Mouse (Mus musculus) urinary bladder, postnatal 10 days (tissue): Measurements from ENCODE around the gene Gm10447.

Experiments used
- DNase-seq: peaks from one replicate; pipeline ENCODE4 v3.0.0; 2022; ENCODE audit warnings: low spot score

The Gm10447 gene

GRCm38 (mm10) chr11:53456474-53457371 is at the start of gene Gm10447, which contains the start of gene Shroom1:
Gm10447 (minus strand) TSS chr11:53457110.
Shroom1 (plus strand) TSS chr11:53457205.
- no peak for DNase-seq

DNA sequence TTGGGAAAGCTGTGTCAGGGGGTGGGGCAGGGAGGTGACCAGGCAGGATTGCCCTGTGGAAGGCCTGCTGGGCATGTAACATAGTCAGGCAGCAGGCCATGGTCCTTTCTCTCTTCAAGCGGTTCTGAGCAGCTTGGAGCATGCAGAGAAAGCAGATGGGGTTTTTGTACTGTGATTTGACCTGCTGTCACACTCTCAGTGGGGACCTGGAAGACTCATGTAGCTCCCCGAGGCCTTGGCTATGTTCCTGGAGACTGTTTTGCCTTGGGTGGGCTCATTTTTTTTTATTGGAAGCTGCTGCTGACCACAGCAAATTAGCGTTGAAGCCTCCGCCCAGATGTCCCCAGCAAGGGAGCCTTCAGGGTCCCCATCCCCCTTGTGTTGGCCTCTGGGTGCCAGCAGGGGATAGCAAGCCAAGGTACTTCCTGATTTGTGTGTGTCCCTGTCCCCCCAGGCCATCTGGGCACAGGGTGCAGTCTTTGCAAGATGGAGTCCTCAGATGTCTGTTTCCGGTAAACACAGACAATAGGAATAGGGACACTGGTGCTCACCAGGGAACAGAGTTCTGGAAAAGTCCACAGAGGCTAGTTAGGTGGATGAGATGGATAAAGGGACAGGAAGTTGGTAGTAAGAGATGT is 48.2 kb upstream of the Gm10447 start:
- no peak for DNase-seq

DNA sequence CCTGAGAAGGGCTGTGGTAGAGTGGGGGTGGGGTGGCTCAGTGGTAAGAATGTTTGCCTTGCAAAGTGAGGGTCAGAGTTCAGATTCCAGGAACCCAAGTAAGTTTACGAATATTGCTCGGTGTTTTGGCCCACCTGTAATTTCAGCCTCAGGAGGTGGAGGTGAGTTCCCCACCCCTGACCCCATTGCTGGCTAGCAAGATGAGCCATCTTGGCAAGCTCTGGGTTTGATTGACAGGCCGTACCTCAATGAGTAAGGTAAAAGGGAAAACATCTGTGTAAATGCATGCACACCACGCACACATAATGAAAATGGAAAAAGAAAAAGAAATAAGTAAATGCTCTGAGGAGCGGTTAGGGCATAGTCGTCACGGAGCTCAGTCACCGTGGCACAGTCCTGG is 47.5 kb upstream of the Gm10447 start:
- DNase-seq, result no peak

GRCm38 (mm10) chr11:53503738-53504137 is 46.8 kb upstream of the Gm10447 start:
- DNase-seq, result no peak

GRCm38 (mm10) chr11:53502039-53502765 is 45.3 kb upstream of the Gm10447 start:
- no peak for DNase-seq

DNA sequence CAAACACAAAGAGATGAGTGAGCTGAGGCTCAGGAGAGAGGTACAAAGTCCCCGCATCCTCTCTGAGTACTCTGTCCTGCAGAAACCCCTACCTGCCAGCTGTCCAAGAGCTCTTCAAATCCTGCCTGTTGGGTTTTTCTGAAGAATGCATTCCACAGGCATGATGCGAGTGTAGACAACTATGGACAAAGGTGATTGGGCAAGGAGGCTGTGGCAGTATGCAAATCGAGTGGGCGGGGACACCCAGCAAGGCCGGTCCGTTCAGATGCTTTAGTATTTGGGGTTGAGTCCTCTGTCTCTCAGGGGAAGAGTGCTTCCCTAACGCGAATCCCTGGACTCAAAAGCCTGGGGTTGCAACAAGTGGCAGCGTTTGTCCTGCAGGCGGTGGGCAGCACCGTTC is 43.7 kb upstream of the Gm10447 start:
- no peak for DNase-seq

DNA sequence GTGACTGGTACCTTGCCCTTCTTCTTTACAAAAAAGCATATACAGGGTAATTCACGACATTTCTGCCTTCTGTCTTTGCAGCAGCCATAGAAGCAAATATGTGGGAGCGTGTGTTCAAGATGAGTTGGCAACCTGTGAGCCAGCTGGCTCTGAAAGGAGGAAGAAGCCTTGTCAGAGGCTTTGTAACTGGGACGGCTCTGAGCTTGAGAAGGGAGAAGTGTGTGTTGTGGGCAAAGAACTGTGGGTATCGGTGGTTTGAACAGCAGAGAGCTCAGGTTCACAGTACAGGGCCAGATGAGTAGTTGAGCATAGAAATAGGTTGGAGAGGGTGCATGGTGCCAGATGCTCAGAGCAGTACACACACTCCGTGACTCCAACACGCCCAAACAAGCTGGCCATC is 40.0 kb upstream of the Gm10447 start:
- DNase-seq, result no peak

DNA sequence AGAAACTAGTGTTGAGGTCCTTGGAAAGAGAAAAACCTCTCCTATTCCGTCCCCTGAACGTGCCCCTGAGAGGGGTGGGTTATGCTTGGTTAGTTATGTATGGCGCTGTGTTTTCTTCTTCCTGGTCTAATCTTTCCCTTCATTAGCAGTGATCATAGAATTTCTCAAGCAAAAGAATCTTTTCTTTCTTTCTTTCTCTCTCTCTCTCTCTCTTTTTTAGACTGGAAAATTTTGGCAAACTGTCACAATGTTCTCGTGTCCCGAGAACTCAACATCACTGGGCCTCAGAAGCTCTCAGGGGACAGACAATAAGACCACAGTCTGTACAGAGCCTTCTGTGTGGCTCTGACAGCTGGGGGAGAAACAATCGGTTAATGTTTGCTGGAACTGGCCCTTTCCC is 38.5 kb upstream of the Gm10447 start:
- DNase-seq, result no peak

GRCm38 (mm10) chr11:53493243-53493955 is 36.5 kb upstream of the Gm10447 start:
- DNase-seq, result no peak

GRCm38 (mm10) chr11:53491954-53492401 is 35.1 kb upstream of the Gm10447 start:
- no peak for DNase-seq

DNA sequence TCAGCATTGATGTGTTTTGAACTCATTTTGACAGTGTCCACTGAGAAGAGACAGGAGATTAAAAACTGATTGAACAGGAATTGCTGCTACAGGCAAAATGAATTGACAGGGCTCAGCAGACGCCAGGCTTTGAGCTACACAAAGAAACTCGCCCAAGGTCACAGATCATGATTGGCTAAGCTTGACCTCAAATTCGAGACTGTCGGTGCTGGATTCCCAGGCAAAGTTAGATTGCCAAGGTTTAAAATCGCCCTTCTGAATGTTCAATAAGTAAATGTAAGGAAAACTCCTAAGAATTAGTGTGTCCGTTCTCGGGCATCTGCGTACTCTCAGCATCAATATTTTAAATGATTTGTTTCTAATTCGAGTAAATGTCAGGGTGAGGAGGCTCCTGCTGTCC is 32.5 kb upstream of the Gm10447 start:
- no peak for DNase-seq

GRCm38 (mm10) chr11:53489007-53489406 is 32.1 kb upstream of the Gm10447 start:
- DNase-seq, result no peak

DNA sequence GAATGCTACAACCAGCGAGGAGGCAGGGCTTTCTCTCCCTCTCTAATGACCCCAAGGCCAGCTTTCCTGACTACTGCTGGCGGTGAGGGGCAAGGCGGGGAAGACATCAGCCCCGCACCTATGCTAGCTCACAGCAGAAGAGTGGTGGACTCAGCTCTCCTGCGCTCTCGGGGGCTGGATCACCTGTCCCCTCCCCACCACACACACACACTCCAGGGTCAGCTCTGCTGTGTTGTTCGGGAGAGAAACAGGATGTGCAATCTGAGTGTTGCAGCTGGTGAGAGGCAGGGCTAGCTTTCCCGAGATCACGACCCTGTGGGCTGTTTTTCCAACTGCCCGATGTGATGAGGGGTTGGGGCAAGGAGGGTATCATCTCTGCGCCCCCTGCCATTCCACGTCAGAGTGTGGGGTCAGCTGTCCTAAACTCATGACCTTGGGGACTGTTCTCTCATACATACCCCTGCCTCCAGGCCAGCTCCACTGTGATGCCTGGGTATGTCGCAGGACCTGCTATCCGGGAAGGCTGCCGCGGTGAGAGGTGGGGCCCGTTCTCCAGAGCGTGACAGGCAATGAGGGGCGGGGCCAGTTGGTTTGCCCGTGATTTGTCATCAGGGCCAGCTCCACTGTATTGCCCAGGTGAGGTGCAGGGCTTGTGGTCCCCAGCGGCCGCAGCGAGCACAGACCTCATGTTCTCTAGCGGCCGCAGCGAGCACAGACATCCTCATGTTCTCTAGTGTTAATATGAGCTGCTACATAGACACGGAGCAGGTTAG is 30.1 kb upstream of the Gm10447 start:
- DNase-seq, result no peak

DNA sequence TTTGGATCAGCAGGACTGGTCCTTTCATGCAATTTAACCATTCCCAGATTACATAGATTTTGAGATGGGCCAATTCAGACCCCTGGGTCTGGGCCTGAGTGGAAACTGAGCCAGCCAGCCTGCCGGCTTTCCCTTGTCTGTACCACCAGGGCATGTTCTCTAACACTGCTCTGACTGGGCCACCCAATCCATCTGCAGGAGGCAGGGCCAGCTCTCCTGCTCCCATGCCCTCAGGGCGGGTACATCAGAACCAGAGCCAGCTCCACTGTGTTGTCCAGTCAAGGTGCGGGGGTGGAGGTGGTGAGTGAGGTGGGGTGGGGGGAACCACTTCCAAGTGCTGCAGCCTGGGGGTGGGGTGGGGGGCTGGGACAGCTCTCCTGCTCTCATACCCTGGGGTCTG is 29.4 kb upstream of the Gm10447 start:
- DNase-seq, result no peak

GRCm38 (mm10) chr11:53485719-53486118 is 28.8 kb upstream of the Gm10447 start:
- DNase-seq, result no peak

DNA sequence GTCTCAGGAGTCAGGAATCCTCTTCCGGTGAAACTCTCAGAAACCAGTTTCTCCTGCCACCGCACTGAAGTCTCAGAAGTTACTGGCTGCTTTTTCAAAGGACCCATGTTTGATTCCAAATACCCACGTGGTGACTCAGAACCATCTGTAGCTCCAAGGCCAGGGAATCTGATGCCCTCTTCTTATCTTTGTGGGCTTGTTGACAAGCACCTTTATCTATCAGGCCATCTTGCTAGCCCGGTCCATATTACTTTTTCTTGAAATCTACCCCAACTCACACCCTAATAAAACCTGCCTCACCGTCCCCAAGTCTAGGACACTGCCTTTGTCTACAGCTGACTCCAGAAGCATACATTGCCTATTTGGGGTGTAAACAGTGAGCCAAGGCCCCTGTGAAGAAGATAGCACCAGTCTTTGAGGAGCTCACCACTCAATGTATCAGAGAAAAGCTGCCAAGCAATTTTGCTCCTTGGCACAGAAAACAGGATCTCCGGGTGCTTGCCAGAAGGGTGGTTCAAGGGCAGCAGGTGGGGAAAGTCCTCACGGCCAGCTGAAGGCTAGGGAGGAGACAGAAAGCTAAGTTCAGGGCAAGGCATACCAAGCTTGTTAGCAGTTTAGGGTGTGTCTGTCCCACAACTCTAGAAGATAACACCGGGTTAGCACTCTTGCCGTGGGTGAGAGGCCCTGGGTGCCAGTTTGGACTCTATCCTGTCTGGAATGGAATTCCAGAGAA is 26.4 kb upstream of the Gm10447 start:
- no peak for DNase-seq

DNA sequence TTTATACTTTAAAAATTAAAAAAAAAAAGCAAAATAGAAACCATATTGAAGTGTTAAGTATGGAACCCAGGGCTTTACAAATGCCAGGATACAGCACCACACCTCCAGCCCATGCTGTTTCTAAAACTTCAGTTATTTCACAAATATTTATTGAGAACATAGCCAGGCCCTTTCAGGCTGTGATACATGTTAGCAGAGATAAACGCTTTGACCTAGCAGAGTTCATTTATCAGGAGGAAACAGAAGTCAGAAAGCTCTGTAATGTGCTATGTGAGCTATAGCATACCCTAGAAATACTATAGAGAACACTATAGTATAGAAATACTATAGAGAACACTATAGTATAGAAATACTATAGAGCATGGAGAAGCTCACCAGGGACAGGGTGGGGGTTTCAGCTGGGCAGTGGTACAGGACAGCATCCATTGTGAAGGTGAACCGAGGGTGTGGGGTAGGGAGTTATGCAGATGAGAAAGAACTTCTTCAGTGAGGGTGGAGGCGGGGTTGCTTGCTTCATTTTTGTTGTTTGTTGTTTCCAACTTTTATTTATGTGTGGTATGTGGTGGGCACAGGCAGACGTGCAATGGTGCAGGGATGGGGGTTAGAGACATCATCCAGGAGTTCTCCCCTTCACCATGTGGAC is 24.3 kb upstream of the Gm10447 start:
- DNase-seq, result no peak

DNA sequence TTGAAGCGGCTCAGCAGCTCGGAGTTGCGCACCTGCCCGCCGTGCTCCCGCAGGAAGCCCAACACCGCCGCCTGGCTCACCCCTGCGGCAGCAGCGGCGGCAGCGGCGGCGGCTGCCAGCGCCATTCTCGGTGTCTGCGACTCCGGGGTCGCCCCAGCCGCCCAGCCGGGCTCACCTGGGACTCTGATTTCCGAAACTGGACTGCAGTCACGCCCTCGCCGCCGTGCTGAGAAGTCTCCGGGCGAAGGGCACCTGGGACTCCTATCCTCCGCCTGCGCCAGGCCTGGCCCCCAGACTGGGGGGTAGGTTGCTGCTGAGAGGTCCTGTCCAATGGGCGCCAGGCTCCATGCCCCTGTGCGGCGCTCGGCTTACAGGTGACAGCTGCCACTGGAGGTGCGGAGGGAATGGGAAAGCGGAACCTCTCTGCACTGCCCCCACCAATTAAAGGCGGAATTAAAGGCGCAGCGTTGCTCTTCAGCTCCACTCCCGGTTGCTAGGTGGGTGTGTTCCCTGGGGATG is 22.9 kb upstream of the Gm10447 start, which contains the start of the genes Gm9945 and Sowaha:
Gene Gm9945, plus strand, starts transcription at position 384 of the 519 bp plus-strand sequence.
Gene Sowaha, minus strand, starts transcription at position 492 of the 519 bp plus-strand sequence.
- DNase-seq, result no peak

DNA sequence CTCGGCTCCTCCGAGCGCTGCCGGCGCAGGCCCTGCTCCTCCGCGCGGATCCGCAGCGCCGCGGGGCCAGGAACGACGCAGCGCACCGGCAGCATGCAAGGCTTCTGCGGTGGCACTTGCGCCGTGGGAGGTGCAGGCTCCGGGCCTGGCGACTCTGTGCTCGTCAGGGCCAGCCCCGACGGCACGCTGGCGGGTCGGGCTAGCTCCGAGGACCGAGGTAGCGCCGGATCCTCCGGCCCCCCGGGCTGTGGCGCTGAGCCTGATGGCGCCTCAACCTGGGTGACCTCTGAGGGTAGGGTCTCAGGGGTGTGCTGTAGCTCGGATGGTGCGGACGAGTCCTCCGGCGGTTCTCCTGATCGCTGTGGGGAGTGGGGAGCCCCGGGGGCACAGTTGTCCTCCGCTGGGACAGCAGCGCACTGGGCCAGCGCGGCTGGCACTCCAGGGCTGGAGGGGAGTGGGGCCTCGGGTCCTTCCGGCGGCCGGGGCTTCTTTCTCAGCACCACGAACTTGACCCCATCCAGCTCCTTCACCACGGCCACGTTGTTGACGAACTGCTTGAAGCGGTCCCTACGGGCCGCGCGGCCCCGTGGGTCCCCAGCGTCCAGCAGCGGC is 22.4 kb upstream of the Gm10447 start:
- DNase-seq, result no peak
